Mouse (Mus musculus): Measurements from ENCODE around the gene Cnn1. TPM values are rescaled to one million over a fixed set of nuclear protein-coding genes. Genes with fewer than 3 reads are reported as not detected.

The Cnn1 gene
- polyA plus RNA-seq, 1 experiment from 2014 or later = 0.80 TPM

- WGBS (ENCODE audit: insufficient replicate concordance) = under 1% methylated on average over 48 of the region's 48 CpGs
- Histone ChIP-seq H3K9ac (peak within 1 kb of the TSS; percentile 83), H3K4me1 (peaks cover 25% of the 10 kb centered on the region), H3K27ac (peak within 1 kb of the TSS; percentile 75), H3K4me2 (peak within 1 kb of the TSS; percentile 90), H3K4me3 (peak within 1 kb of the TSS; percentile 84), H3K36me3 (peaks cover 15% of the 10 kb centered on the region), H3K27me3 (replicated peaks) (no peaks in the 10 kb centered on the region), H3K9me3 (replicated peaks) (no peaks in the 10 kb centered on the region)
- peak; percentile 99 for ATAC-seq
These were observed 13.8 kb upstream of the Cnn1 start, which contains the start of gene Ecsit for GRCm38 (mm10) chr9:22085022-22085834. Ecsit (minus strand) TSS chr9:22085438.

GRCm38 (mm10) chr9:22086012-22086411, 13.0 kb upstream of the Cnn1 start:
- Histone ChIP-seq H3K4me2 (peak overlapping the region; percentile 90), H3K27me3 (replicated peaks) (no peaks in the 10 kb centered on the region), H3K36me3 (peaks cover 12% of the 10 kb centered on the region), H3K9me3 (replicated peaks) (no peaks in the 10 kb centered on the region), H3K4me1 (peaks cover 25% of the 10 kb centered on the region), H3K27ac (peak overlapping the region; percentile 75; the same call in 1 of the 2 replicates), H3K9ac (peak overlapping the region; percentile 83), H3K4me3 (peak overlapping the region; percentile 84)
- no peak for ATAC-seq
- 84% methylated on average over 6 of the region's 6 CpGs for WGBS (ENCODE audit: insufficient replicate concordance)

DNA sequence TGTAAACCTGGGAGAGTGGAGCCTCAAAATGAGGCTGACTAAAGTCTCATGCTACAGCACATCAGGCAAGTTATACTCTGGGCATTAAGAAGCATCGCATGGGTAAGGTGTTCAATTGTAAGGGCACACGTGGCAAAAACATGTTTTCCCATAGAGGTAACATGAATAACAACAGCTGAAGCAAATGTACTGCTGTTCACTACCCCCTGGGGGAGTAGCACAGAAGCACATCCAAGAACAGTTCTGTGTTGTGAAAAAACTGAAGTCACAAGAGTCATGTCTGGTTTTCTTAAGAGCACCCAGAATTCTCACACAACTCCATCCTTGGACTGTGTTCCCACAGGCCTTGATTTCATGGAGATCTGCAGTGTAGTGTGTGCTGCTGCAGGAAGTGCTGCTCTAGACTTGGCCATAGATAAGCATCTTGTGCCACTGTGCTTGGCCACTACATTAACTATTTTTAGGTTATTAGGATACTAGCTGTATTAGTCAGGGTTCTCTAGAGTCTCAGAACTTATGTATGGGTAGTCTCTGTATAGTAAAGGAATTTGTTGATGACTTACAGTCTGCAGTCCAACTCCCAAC, 11.9 kb upstream of the Cnn1 start:
- WGBS (ENCODE audit: insufficient replicate concordance) = 73% methylated on average over 2 of the region's 2 CpGs
- Histone ChIP-seq H3K4me1 (peaks cover 25% of the 10 kb centered on the region), H3K4me3 (no peak overlapping the region), H3K27ac (no peak overlapping the region), H3K9me3 (replicated peaks) (no peaks in the 10 kb centered on the region), H3K27me3 (replicated peaks) (no peaks in the 10 kb centered on the region), H3K4me2 (no peak overlapping the region), H3K36me3 (peaks cover 12% of the 10 kb centered on the region), H3K9ac (no peak overlapping the region)
- no peak for ATAC-seq

GRCm38 (mm10) chr9:22089281-22089680, 9.7 kb upstream of the Cnn1 start:
- Histone ChIP-seq H3K9me3 (replicated peaks) (no peaks in the 10 kb centered on the region), H3K4me2 (no peak overlapping the region), H3K27me3 (replicated peaks) (peaks cover 11% of the 10 kb centered on the region), H3K9ac (no peak overlapping the region), H3K4me1 (peaks cover 17% of the 10 kb centered on the region), H3K4me3 (no peak overlapping the region), H3K27ac (no peak overlapping the region), H3K36me3 (no peaks in the 10 kb centered on the region)
- WGBS (ENCODE audit: insufficient replicate concordance) = 95% methylated on average over 7 of the region's 7 CpGs
- ATAC-seq = no peak

DNA sequence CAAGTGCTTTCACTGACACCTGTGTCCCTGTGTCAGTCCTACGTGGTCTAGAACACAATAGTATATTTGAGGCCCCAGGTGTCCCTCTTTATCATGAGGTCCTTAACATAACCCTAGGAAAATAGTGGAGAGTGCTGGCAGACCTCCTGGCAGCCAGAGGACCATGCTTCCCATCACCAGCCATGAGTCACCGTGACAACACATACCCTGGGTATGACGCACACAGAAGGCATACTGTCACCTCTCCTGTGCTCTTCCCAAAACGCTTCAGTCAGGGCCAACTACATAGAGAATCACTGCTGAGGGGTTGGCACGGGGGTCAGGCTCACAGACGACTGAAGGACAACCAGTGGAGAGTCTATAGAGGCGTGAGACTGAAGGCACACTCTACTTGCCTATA, 9.0 kb upstream of the Cnn1 start:
- H3K36me3 ChIP-seq = no peaks in the 10 kb centered on the region
- ATAC-seq = no peak

DNA sequence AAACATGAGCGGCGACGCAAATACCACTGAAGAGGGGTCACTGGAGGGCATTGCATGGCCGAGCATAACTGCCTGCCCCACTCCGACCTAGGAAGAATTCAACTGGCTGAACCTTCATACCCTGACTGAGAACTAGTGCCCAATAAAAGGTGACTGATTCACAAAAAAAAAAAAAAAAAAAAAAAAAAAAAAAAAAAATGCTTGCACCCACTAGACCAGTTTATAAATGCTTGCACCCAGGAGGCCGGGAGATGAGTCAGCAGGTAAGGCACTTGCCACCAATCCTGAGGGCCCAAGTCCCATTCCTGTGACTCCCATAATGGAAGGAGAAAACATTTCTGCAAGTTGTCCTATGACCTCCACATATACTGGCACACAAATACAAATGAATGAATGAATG, 6.3 kb upstream of the Cnn1 start:
- WGBS (ENCODE audit: insufficient replicate concordance) = 83% methylated on average over 6 of the region's 6 CpGs

More for the DNA sequence above, 9.0 kb upstream of the Cnn1 start:
- Histone ChIP-seq H3K4me1 (peaks cover 10% of the 10 kb centered on the region), H3K27me3 (replicated peaks) (peaks cover 18% of the 10 kb centered on the region), H3K4me2 (no peak overlapping the region), H3K9ac (no peak overlapping the region), H3K4me3 (no peak overlapping the region), H3K27ac (no peak overlapping the region), H3K9me3 (replicated peaks) (no peaks in the 10 kb centered on the region)
- WGBS (ENCODE audit: insufficient replicate concordance) = 78% methylated on average over 7 of the region's 7 CpGs

DNA sequence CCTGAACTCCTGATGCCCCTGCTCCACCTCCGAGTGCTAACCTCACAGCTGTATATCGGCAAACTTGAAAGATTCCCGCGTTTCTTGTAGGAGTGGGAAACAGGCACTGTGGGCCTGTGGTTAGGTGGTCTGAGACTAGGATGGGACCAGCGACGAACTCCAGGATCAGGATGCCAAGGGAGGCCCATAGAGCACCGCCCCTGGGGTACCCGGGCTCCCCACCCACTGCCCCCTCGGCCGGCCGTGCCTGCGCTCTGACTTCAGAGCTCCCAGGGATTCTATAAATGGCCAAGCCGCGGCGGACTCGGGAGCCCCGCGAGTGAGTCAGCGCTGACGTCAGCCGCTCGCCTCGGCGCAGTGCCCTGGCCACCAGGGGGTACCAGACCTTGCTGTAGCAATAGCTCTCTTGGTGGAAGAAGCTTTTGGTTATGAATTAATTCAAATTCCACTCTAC, 3.1 kb upstream of the Cnn1 start:
- peaks cover 9% of the 10 kb centered on the region; the same call in 1 of the 2 replicates for H3K4me1 ChIP-seq
- H3K9me3 ChIP-seq (replicated peaks) = no peaks in the 10 kb centered on the region
- 1% methylated on average over 24 of the region's 24 CpGs for WGBS (ENCODE audit: insufficient replicate concordance)
- no peak overlapping the region for H3K27ac ChIP-seq
- H3K4me3 ChIP-seq = peak overlapping the region; percentile 51
- no peaks in the 10 kb centered on the region for H3K36me3 ChIP-seq
- H3K9ac ChIP-seq = peak overlapping the region; percentile 66
- H3K4me2 ChIP-seq = peak overlapping the region; percentile 84
- peaks cover 69% of the 10 kb centered on the region for H3K27me3 ChIP-seq (replicated peaks)
- peak; percentile 84 for ATAC-seq

More for the DNA sequence above, 6.3 kb upstream of the Cnn1 start:
- Histone ChIP-seq H3K27me3 (replicated peaks) (peaks cover 38% of the 10 kb centered on the region), H3K4me1 (peaks cover 9% of the 10 kb centered on the region; the same call in 1 of the 2 replicates), H3K4me2 (no peak overlapping the region), H3K9ac (no peak overlapping the region), H3K4me3 (no peak overlapping the region), H3K36me3 (no peaks in the 10 kb centered on the region), H3K27ac (no peak overlapping the region), H3K9me3 (replicated peaks) (no peaks in the 10 kb centered on the region)
- no peak for ATAC-seq

DNA sequence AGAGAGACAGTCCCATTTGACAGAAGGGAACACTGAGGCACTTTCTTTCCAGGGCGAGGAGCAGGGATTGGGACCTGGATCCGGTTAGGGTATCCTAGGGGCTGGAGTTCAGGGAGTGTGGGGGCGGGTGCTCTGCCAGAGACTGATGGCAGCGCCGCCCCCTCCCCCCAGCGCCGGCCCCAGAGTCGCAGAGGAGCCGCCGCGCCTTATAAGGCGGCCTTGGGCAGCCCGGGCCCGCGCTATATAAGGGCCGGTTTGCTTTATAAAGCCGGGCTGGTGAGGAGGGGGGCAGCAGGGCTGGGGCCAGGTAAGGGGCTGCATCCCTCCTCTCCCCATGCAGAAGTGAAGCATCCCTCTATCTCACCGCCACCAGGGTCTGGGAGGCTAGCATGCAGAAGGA, 906 bp downstream of the Cnn1 start:
- H3K4me2 ChIP-seq = 0 out of 2 replicates have a peak overlapping the region, but pooled peaks have one; percentile 12
- WGBS (ENCODE audit: insufficient replicate concordance) = 3% methylated on average over 18 of the region's 18 CpGs
- H3K36me3 ChIP-seq = no peaks in the 10 kb centered on the region
- no peak for ATAC-seq
- no peak overlapping the region for H3K4me3 ChIP-seq
- H3K27me3 ChIP-seq (replicated peaks) = peaks cover 73% of the 10 kb centered on the region
- no peaks in the 10 kb centered on the region for H3K9me3 ChIP-seq (replicated peaks)
- no peak overlapping the region for H3K27ac ChIP-seq
- H3K9ac ChIP-seq = no peak overlapping the region
- peaks cover 9% of the 10 kb centered on the region; the same call in 1 of the 2 replicates for H3K4me1 ChIP-seq

GRCm38 (mm10) chr9:22108194-22108593, 9.2 kb downstream of the Cnn1 start:
- 81% methylated on average over 9 of the region's 9 CpGs for WGBS (ENCODE audit: insufficient replicate concordance)
- peaks cover 38% of the 10 kb centered on the region for H3K36me3 ChIP-seq
- no peak overlapping the region for H3K4me3 ChIP-seq
- ATAC-seq = no peak
- no peaks in the 10 kb centered on the region for H3K4me1 ChIP-seq
- H3K27me3 ChIP-seq (replicated peaks) = peaks cover 3% of the 10 kb centered on the region; the same call in 1 of the 2 replicates
- no peak overlapping the region for H3K27ac ChIP-seq
- H3K9me3 ChIP-seq (replicated peaks) = no peaks in the 10 kb centered on the region
- H3K9ac ChIP-seq = no peak overlapping the region
- H3K4me2 ChIP-seq = no peak overlapping the region

- peaks cover 35% of the 10 kb centered on the region for H3K4me1 ChIP-seq
- peak overlapping the region; percentile 82 for H3K4me2 ChIP-seq
- no peaks in the 10 kb centered on the region for H3K9me3 ChIP-seq (replicated peaks)
- peaks cover 42% of the 10 kb centered on the region for H3K36me3 ChIP-seq
- peak overlapping the region; percentile 82 for H3K4me3 ChIP-seq
- ATAC-seq = no peak
- H3K9ac ChIP-seq = peak overlapping the region; percentile 89
- no peaks in the 10 kb centered on the region for H3K27me3 ChIP-seq (replicated peaks)
- no peak overlapping the region for H3K27ac ChIP-seq
- 80% methylated on average over 4 of the region's 4 CpGs for WGBS (ENCODE audit: insufficient replicate concordance)
These were observed 16.6 kb downstream of the Cnn1 start for GRCm38 (mm10) chr9:22115635-22116034.

GRCm38 (mm10) chr9:22116086-22116485, 17.1 kb downstream of the Cnn1 start:
- WGBS (ENCODE audit: insufficient replicate concordance) = 31% methylated on average over 15 of the region's 15 CpGs
- Histone ChIP-seq H3K4me2 (peak overlapping the region; percentile 82), H3K9ac (peak overlapping the region; percentile 89), H3K36me3 (peaks cover 37% of the 10 kb centered on the region), H3K27ac (peak overlapping the region; percentile 79), H3K27me3 (replicated peaks) (no peaks in the 10 kb centered on the region), H3K4me3 (peak overlapping the region; percentile 82), H3K9me3 (replicated peaks) (no peaks in the 10 kb centered on the region), H3K4me1 (peaks cover 39% of the 10 kb centered on the region)
- ATAC-seq = no peak

Measured in liver, embryonic 12.5 days (tissue).